Mouse (Mus musculus) spleen, postnatal 4 days (tissue): Measurements from ENCODE around the gene Crybb3.

Experiments used
- DNase-seq, 2 experiments: peaks; one replicate each; pipeline ENCODE4 v3.0.0; 2022; ENCODE audit warnings: low spot score in 2 of 2

The Crybb3 gene

GRCm38 (mm10) chr5:113102455-113102854, 21.1 kb upstream of the Crybb3 start:
- DNase-seq = no peak

- no peak for DNase-seq
Observed at GRCm38 (mm10) chr5:113101457-113101856, 20.1 kb upstream of the Crybb3 start.

- no peak for DNase-seq
Observed at GRCm38 (mm10) chr5:113100422-113100821, 19.0 kb upstream of the Crybb3 start.

GRCm38 (mm10) chr5:113099546-113099945, 18.2 kb upstream of the Crybb3 start:
- DNase-seq = peak; percentile 83 to 95

- no peak for DNase-seq
Observed at GRCm38 (mm10) chr5:113097551-113097950, 16.2 kb upstream of the Crybb3 start.

GRCm38 (mm10) chr5:113095456-113095855, 14.1 kb upstream of the Crybb3 start:
- no peak for DNase-seq

- DNase-seq = no peak
Observed at GRCm38 (mm10) chr5:113092406-113092805, 11.0 kb upstream of the Crybb3 start.

- peak in 1 of 2 experiments; percentile 38 for DNase-seq
Observed at GRCm38 (mm10) chr5:113091162-113091561, 9.8 kb upstream of the Crybb3 start.

- no peak for DNase-seq
Observed at GRCm38 (mm10) chr5:113090750-113091149, 9.4 kb upstream of the Crybb3 start.

GRCm38 (mm10) chr5:113090077-113090690, 8.8 kb upstream of the Crybb3 start:
- DNase-seq = no peak

- DNase-seq = no peak
Observed at GRCm38 (mm10) chr5:113087465-113087864, 6.1 kb upstream of the Crybb3 start.

- no peak for DNase-seq
Observed at GRCm38 (mm10) chr5:113086990-113087389, 5.6 kb upstream of the Crybb3 start.

GRCm38 (mm10) chr5:113086439-113086838, 5.1 kb upstream of the Crybb3 start:
- DNase-seq = no peak

- DNase-seq = no peak
Observed at GRCm38 (mm10) chr5:113085931-113086330, 4.5 kb upstream of the Crybb3 start.

- no peak for DNase-seq
Observed at GRCm38 (mm10) chr5:113084309-113084708, 2.9 kb upstream of the Crybb3 start.

GRCm38 (mm10) chr5:113082356-113083168, 1.2 kb upstream of the Crybb3 start:
- no peak for DNase-seq

GRCm38 (mm10) chr5:113081020-113081419, 364 bp downstream of the Crybb3 start:
- no peak for DNase-seq

GRCm38 (mm10) chr5:113079783-113080182, 1.6 kb downstream of the Crybb3 start:
- no peak for DNase-seq

- DNase-seq = no peak
Observed at GRCm38 (mm10) chr5:113078686-113079085, 2.7 kb downstream of the Crybb3 start.

- no peak for DNase-seq
Observed at GRCm38 (mm10) chr5:113070017-113070416, 11.4 kb downstream of the Crybb3 start, which contains the start of gene Crybb2. TSS of gene Crybb2 (minus strand) at chr5:113070117.

GRCm38 (mm10) chr5:113054308-113054707, 27.1 kb downstream of the Crybb3 start:
- DNase-seq = peak; percentile 53 to 84

- no peak for DNase-seq
Observed at GRCm38 (mm10) chr5:113050581-113051185, 30.7 kb downstream of the Crybb3 start.

- no peak for DNase-seq
Observed at GRCm38 (mm10) chr5:113049876-113050275, 31.5 kb downstream of the Crybb3 start.
